Mouse (Mus musculus) fat pad, adult 2 months (tissue): ENCODE results near the gene Cmtm2a.
"Not testable (repeated sequence)": the region's sequence is repeated elsewhere in the genome, so short reads cannot be mapped to it uniquely, and the experiment has no call there.

ENCODE experiments used
- DNase-seq: peaks from one replicate; pipeline ENCODE4 v3.0.0-alpha.2; 2011; ENCODE audit warnings: low read depth, low spot score; ENCODE audit errors: extremely low read depth

Gene Cmtm2a

GRCm38 (mm10) chr8:104301577-104301976, 8.6 kb upstream of the Cmtm2a start:
- DNase-seq: not testable (repeated sequence)

GRCm38 (mm10) chr8:104294396-104294795, 1.4 kb upstream of the Cmtm2a start:
- no peak for DNase-seq

DNA sequence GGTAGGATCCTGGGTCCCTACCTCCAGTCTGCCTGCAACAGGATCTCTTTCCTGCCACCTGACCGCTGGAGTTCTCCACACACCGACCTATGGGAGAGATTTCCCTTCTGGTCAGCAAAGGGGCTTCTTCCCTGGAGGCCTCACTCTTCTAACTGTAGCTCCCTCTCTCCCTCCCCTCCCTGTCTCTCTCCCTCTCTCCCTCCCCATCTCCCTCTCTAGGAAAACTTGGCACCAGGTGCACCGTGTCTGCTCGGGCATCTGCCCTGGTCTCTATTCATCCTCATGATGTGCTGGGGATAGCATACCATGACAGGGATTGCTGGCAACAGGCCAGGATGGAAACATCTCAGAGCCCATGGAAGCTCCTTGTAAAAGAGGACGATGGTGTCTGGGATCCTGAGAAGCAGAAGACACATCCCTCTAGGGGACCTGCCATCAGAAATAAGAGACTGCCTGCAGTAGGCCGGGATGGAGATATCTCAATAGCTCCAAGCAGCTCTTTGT, 24.0 kb downstream of the Cmtm2a start:
- no peak for DNase-seq

GRCm38 (mm10) chr8:104268368-104268767, 24.6 kb downstream of the Cmtm2a start:
- DNase-seq: no peak

- DNase-seq: not testable (repeated sequence)
Measured at GRCm38 (mm10) chr8:104264271-104264935, 28.6 kb downstream of the Cmtm2a start.

GRCm38 (mm10) chr8:104261802-104262201, 31.2 kb downstream of the Cmtm2a start:
- not testable (repeated sequence) for DNase-seq

GRCm38 (mm10) chr8:104253016-104253415, 40.0 kb downstream of the Cmtm2a start:
- DNase-seq: no peak

GRCm38 (mm10) chr8:104251461-104251860, 41.5 kb downstream of the Cmtm2a start:
- DNase-seq: no peak

- DNase-seq: no peak
Measured at GRCm38 (mm10) chr8:104250439-104251367, 42.3 kb downstream of the Cmtm2a start, which contains the start of gene Cklf. TSS of gene Cklf (plus strand) at chr8:104250861.

DNA sequence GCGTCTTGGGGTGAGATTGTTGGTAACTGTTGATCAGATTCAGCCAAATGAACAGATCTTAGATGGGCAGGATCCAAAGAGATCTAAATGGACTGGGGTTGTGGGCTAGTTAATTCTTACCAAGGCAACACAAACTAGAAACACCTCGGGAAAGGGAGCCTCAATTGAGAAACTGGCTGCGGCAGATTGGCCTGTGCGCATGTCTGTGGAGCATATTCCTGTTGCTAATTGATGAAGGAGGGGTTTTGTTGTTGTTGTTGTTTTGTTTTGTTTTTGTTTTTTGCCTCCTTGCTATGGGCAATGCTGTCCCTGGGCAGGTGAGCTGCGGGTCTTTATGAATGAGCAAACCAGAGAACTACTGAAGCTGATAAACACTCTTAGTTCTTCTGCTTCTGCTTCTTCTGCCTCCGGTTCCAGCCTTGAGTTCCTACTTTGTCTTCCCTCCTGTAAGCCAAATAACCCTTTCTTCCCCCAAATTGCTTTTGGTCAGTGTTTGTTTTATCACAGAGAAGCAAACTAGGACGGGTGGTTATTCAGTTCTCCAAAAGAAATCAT, 43.5 kb downstream of the Cmtm2a start:
- no peak for DNase-seq

- no peak for DNase-seq
Measured at GRCm38 (mm10) chr8:104248276-104248675, 44.7 kb downstream of the Cmtm2a start, which contains the start of gene Tk2. TSS of gene Tk2 (minus strand) at chr8:104248558.

DNA sequence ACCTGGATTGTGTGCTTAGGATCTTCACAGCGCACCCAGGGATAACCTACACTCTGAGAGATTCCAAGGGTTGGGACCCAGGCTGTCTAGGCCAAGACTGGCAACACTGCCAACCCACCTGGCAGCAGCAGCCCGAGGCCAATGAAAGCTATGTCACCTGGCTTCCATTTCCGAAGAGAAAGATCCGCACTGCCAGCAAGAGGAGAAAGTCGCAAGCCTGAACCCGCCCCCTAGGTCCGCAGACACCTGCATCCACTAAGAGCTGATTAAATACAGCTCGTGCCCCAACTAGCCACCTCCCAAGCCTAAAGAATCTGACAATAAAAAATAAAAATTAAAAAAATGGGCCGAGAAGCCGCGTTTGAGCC, 45.1 kb downstream of the Cmtm2a start:
- no peak for DNase-seq

- DNase-seq: no peak
Measured at GRCm38 (mm10) chr8:104247054-104247907, 45.7 kb downstream of the Cmtm2a start.

- DNase-seq: no peak
Measured at GRCm38 (mm10) chr8:104246621-104247020, 46.4 kb downstream of the Cmtm2a start.

DNA sequence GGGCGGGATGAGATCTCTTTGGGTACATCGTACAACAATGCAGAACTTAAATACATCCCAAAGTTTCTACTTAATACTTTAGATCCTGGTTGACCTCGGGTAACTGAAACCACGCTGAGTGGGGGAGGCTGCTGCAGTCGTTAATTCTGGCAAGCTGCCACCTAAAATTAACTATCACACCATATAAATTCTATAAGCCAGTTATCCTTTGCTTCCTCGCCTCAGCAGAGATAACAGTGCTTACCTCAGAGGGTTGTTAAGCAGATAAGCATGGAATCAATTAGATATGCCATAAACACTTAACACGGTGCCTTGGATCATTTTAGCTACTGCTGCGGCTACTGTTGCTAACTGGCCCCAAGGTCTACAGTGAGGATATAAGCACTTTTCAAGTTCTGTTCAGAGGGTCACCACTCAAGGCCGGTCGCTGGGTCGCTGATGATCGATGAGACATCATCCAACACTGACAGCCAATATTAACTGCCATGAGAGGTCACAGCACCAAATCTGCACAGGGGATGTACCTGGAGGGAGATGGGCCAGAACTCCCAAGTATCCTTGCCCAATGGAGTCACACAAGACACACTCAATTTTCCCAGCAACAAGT, 50.8 kb downstream of the Cmtm2a start:
- no peak for DNase-seq

DNA sequence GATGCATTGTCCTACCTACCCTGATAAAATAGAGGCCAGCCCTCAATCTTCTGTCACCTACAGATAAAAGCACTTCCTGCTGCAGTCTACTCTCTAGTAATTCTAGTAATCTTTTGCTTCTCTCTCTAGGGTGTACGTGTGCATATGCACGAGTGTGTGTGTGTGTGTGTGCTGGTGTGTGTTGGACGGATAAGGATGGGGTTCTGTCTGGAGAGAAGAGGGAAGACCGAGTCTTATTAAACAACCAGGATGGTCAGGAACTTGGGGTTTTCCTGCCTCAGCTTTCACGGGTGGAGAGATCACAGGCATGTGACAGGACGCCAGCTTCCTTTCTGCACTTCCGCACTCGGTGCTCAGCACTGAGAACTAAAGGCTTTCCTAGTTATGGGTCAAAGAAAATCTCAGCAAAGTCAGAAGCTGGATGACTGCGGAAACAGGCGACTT, 53.5 kb downstream of the Cmtm2a start:
- DNase-seq: no peak

DNA sequence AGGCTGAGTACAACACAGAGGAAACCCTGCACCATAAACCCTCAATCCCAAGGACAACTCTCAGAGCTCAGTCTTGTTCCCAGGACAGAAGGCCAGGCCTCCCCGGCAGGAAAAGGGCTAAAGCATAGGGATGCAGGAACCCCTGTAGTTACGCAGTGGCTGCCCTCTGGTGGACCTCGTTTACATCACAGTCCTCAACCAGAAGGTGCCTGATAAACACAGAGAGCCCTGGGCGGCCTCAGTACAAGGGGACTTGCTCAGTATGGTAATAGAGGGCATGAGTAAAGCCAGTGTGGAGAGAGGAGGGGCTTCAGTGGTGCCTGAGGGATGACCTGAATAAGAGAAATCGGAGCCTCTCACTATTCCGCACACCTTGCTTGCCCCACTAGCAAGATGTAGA, 58.4 kb downstream of the Cmtm2a start:
- no peak for DNase-seq

DNA sequence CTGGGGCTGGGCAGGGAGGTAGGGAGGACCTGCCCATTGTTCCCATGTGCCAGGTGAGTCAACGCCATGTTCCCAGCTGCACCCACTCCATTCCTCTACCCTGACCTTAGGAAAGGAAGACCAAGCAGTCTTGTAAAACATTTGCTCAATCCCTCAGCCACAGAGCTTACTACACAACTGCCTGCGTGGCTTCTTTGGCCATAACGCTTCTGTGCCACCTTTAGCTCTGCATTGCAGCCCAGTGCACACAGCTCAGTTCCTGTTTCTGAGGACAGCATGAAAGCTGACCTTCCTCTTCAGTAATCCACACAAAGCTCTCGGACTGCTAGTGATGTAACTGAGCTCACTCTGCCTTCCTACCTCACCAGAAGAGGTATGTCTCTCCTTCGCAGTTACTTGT, 60.1 kb downstream of the Cmtm2a start:
- no peak for DNase-seq

GRCm38 (mm10) chr8:104232039-104232438, 60.9 kb downstream of the Cmtm2a start:
- DNase-seq: no peak
